Mouse (Mus musculus): ENCODE results near the gene Cdh18.

Gene Cdh18

GRCm38 (mm10) chr15:23453331-23453730, 904.5 kb downstream of the Cdh18 start:
- DNase-seq (ENCODE audit: low spot score in 2 of 2), result no peak

GRCm38 (mm10) chr15:23455344-23455743, 906.5 kb downstream of the Cdh18 start:
- DNase-seq (ENCODE audit: low spot score in 2 of 2), result no peak

GRCm38 (mm10) chr15:23457401-23457800, 908.6 kb downstream of the Cdh18 start:
- DNase-seq (ENCODE audit: low spot score in 2 of 2), result no peak

- DNase-seq (ENCODE audit: low spot score in 2 of 2), result no peak
Observed at GRCm38 (mm10) chr15:23470527-23471475, 922.0 kb downstream of the Cdh18 start.

- no peak for DNase-seq (ENCODE audit: low spot score in 2 of 2)
Observed at GRCm38 (mm10) chr15:23486306-23486705, 937.5 kb downstream of the Cdh18 start.

GRCm38 (mm10) chr15:23506480-23506879, 957.7 kb downstream of the Cdh18 start:
- DNase-seq (ENCODE audit: low spot score in 2 of 2), result no peak

- no peak for DNase-seq (ENCODE audit: low spot score in 2 of 2)
Observed at GRCm38 (mm10) chr15:23509694-23510093, 960.9 kb downstream of the Cdh18 start.

GRCm38 (mm10) chr15:23515786-23516185, 967.0 kb downstream of the Cdh18 start:
- no peak for DNase-seq (ENCODE audit: low spot score in 2 of 2)

GRCm38 (mm10) chr15:23518079-23518478, 969.3 kb downstream of the Cdh18 start:
- DNase-seq (ENCODE audit: low spot score in 2 of 2), result no peak

All from heart, adult 9 months (tissue).